Mouse (Mus musculus): ENCODE data around the gene Rnf220. TPM values are rescaled to one million over a fixed set of nuclear protein-coding genes. Genes with fewer than 3 reads are reported as not detected.

Gene Rnf220
- total RNA-seq, 4 experiments from 2014 or later = 202 to 206 (median 204) TPM

- DNase-seq (ENCODE audit: low spot score in 2 of 2) = no peak
These were observed 192.4 kb downstream of the Rnf220 start for GRCm38 (mm10) chr4:117304239-117305025.

DNA sequence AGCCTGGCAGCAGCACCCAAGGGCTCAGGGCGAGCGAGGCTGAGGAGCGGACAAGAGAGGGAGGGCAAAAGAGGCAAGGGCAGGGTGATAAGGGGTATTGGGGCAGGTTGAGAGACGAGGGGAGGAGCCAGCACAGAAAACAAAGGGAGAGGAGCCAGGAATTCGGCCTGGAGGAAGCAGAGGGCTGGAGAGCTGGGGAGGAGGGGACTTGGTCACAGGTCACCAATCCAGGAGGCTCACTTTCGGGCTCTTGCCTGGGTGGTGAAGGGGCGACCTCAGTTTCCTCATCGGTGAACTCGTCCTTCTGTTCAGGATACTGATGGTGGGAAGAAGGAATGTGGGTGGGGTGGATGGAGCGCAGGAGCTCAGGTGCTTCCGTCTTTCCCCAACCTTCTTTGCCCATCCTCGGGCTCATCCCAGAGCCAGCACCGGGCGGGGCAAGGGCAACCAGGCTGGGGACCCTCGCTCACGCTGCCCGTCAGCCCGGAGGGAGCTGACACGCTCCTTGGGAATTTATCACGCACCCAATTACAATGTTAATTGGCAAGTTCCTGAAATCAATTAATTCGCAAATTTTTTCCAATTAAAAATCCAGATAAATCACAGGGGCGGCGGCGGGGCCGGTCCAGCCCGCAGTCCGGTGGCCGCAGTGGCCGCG is 193.1 kb downstream of the Rnf220 start:
- DNase-seq (ENCODE audit: low spot score in 2 of 2) = no peak

DNA sequence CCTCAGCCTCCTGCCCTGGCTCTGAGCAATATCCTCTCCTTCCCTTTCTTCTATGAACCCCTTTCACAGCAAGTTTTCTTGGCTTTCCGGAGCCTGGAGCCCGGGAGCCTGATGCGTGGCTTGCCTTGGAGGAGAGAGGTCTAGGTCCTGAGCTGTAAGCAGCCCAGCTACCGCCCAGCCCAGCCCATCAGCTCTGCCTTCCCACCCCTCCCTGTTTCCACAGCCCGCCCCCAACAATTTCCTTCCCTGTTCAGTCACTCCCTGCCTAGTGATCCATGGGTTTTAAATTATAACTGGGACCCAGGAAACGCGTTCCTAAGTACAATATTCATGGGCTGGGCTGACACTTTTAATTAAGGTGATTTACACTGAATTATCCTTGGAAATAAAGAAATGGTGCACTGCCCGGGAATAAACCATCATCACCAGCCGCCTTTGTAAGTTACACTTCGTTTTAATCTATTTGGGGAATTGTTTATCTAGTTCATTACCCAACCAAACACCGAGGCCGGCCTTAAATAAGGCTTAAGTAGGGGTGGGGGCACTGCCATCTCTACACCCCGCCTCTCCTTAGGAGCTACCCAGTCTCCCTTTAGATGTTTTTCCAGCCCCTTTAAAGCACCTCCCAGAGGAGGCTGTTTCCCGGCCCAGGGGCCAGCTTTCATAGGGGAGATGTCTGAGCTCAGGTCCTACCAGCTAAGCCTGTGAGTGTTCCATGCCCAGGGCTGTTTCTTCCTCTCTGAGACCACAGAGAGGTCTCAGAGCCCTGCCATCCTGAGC is 194.6 kb downstream of the Rnf220 start:
- no peak for DNase-seq (ENCODE audit: low spot score in 2 of 2)

- no peak for DNase-seq (ENCODE audit: low spot score in 2 of 2)
These were observed 196.9 kb downstream of the Rnf220 start for GRCm38 (mm10) chr4:117299921-117300320.

DNA sequence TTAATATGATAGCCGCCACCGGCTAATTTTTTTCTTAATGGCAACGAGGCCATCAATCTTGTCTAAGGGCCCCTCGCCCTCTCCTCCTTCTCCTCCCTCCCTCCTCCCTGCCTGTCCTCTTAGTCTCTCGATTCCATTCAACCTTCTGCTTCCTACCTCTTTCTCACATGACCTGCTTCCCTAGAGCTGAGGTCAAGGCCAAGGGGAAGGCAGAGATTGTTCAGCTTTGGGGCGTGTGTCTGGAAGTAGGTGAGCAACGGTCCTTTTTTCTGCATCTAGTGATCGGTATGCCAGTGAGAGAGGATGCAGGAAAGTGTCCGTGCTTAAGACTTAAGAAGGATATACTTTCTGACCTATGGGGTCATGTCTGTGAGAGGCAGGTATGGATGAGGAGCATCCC is 199.0 kb downstream of the Rnf220 start:
- DNase-seq (ENCODE audit: low spot score in 2 of 2) = no peak

GRCm38 (mm10) chr4:117296849-117297593 is 199.8 kb downstream of the Rnf220 start:
- DNase-seq (ENCODE audit: low spot score in 2 of 2) = no peak

GRCm38 (mm10) chr4:117291696-117292095 is 205.2 kb downstream of the Rnf220 start:
- DNase-seq (ENCODE audit: low spot score in 2 of 2) = no peak

- peak; percentile 58 for DNase-seq (ENCODE audit: low spot score in 2 of 2)
These were observed 207.7 kb downstream of the Rnf220 start for GRCm38 (mm10) chr4:117288927-117289801.

DNA sequence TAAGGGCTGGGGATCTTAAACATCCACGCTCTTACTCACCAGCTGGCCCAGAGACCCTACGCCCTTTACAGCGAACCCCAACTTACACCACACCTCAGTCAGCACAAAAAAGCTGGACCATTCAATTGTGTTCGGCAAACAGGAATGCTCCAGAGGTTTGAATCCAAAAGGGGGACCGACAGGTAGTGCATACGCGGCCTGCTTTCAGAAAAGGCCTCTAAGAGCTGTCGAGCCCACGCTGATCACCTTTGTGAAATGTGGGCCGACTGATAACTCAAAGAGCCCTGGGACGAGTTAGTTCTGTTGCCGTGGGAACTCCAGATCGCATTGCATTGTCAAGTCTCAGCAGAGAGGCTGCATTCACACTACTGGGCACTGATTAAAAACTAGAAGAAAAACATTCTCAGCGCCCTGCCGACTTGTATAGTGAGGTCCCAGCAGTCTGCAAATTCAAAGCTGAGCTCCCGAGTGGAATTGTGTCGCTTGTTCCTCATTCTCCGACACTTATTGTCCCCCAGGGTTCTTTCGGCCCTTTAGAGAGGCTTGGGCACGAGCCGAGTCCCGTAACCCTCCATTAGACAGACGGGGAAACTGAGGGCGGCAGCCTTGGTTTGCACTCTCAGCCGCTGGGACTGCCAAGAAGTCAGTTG is 208.4 kb downstream of the Rnf220 start:
- peak in 1 of 2 experiments; percentile 36 for DNase-seq (ENCODE audit: low spot score in 2 of 2)

DNA sequence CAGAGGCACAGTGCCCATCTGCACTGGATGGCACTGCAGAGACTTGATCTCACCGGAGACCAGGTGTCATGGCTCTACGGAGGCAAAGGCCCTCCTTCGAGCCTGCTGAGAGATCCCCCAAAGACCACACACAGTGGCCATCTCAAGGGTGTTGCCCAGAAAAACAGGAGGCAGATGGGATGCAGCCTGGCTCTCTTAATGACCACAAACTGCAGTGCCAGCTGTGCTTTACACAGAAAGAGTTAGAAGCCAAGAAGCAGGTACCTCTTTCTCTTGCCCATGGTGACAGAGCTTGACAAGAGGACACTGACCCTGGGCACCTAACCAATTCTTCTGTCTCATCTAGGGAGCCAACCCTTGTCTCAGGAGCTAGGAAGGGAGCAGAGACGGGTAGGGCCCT is 212.5 kb downstream of the Rnf220 start:
- DNase-seq (ENCODE audit: low spot score in 2 of 2) = no peak

GRCm38 (mm10) chr4:117283271-117284191 is 213.3 kb downstream of the Rnf220 start:
- no peak for DNase-seq (ENCODE audit: low spot score in 2 of 2)

- DNase-seq (ENCODE audit: low spot score in 2 of 2) = no peak
These were observed 215.6 kb downstream of the Rnf220 start for GRCm38 (mm10) chr4:117281090-117281845.

GRCm38 (mm10) chr4:117280397-117280930 is 216.4 kb downstream of the Rnf220 start:
- no peak for DNase-seq (ENCODE audit: low spot score in 2 of 2)

GRCm38 (mm10) chr4:117279253-117279642 is 217.6 kb downstream of the Rnf220 start:
- no peak for DNase-seq (ENCODE audit: low spot score in 2 of 2)

- DNase-seq (ENCODE audit: low spot score in 2 of 2) = no peak
These were observed 218.2 kb downstream of the Rnf220 start for GRCm38 (mm10) chr4:117278381-117279252.

DNA sequence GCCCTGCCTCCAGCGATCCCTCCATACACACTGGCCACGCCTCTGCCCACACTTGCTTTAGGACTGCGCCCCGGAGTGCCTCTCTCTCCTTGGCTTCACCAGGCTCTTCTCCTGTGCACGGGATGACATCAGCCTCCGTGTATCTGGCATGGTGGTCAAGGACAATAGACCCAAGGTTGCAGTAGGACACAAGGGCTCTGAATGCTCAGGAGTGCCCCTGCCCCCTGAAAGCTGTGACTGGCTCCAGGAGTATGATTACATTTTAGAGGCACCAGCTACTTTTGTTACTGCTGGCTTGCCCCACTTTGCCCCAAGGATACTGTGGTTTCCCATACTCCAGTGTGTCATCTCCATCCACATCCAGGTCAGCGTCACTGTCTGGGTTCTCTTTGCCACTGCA is 219.2 kb downstream of the Rnf220 start:
- DNase-seq (ENCODE audit: low spot score in 2 of 2) = no peak

- DNase-seq (ENCODE audit: low spot score in 2 of 2) = no peak
These were observed 219.8 kb downstream of the Rnf220 start for GRCm38 (mm10) chr4:117277021-117277420.
